Mouse (Mus musculus): ENCODE measurements around the gene Lpcat1.

DNA sequence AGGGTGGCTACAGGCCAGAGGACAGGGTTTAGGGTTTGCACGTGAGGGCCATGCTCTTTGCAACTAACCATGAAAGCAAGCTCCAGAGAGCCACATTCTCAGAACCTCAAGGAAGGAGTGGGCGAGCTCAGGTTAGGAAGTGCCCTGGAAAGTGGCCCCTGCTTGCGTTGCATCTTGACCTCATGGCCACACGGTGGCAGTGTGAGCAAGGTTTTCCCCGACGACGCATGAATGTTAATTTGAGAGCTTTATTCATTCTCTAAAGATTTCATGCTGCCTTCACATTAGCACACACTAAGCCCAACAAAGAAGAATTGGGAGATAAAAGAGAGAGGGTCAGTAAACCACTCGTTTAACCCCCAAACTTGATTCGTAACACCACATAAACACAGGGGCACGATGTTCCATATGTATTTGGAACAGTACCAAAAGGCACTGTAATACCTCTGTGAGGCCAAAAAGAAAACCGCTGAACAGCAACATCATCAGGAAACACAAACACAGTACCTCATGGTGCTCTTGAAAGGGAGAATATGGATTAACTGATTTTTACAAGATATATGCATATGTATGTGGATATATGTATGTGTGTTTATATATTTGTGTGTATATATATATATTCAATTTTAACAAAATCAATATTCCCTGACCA lies 41.0 kb upstream of the Lpcat1 start:
- peak; percentile 98 for TF ChIP-seq CTCF (IDR thresholded peaks at IDR 0.05; ENCODE audit: low read depth)
- TF ChIP-seq EP300 (IDR thresholded peaks at IDR 0.05; ENCODE audit: low read depth) = no peak
